Mouse (Mus musculus): Measurements from ENCODE around the gene Cyp4f16. TPM values are rescaled to one million over a fixed set of nuclear protein-coding genes. Genes with fewer than 3 reads are reported as not detected.
A peak's percentile ranks its signal among the peaks of the same experiment; 100 is the strongest.
"Not testable (repeated sequence)": the region's sequence is repeated elsewhere in the genome, so short reads cannot be mapped to it uniquely, and the experiment has no call there.

The Cyp4f16 gene
- 11.4 TPM in 2 replicates for polyA plus RNA-seq (2014; fragmentation: Nextera tagmentation; extraction: Ambion mirVana)

GRCm38 (mm10) chr17:32536051-32536866 is at the start of gene Cyp4f16:
Cyp4f16 (plus strand) TSS chr17:32536558.
- H3K4me1 ChIP-seq (replicated peaks; ENCODE audit: control insufficient read depth, insufficient read depth, low read length); H3K27ac ChIP-seq (ENCODE audit: low read depth, low read length); H3K9me3 ChIP-seq (ENCODE audit: control insufficient read depth, low read length); H3K36me3 ChIP-seq (ENCODE audit: control insufficient read depth, insufficient read depth, low read length); H3K27me3 ChIP-seq (ENCODE audit: control insufficient read depth, insufficient read depth, low read length): not testable (repeated sequence)
- DNase-seq (ENCODE audit: low spot score) = peak; percentile 74
- Histone ChIP-seq H3K9ac (ENCODE audit: low read depth, low read length) (peak within 1 kb of the TSS; percentile 24; the same call in 1 of the 2 replicates), H3K4me2 (replicated peaks; ENCODE audit: low read depth, low read length) (peak within 1 kb of the TSS; percentile 36), H3K4me3 (ENCODE audit: low read depth, low read length) (peak within 1 kb of the TSS; percentile 26)
- 18% methylated on average over 5 of the region's 5 CpGs for WGBS
- ATAC-seq (ENCODE audit: low FRiP score) = peak; percentile 76

GRCm38 (mm10) chr17:32492349-32492980 is 43.9 kb upstream of the Cyp4f16 start:
- H3K4me1 ChIP-seq (replicated peaks; ENCODE audit: control insufficient read depth, insufficient read depth, low read length) = no peaks in the 10 kb centered on the region
- H3K4me2 ChIP-seq (replicated peaks; ENCODE audit: low read depth, low read length) = peak overlapping the region; percentile 39
- peaks cover 7% of the 10 kb centered on the region for H3K27me3 ChIP-seq (ENCODE audit: control insufficient read depth, insufficient read depth, low read length)
- no peaks in the 10 kb centered on the region for H3K9me3 ChIP-seq (ENCODE audit: control insufficient read depth, low read length)
- H3K4me3 ChIP-seq (ENCODE audit: low read depth, low read length) = peak overlapping the region; percentile 24
- H3K9ac ChIP-seq (ENCODE audit: low read depth, low read length) = peak overlapping the region; percentile 15; the same call in 1 of the 2 replicates
- no peaks in the 10 kb centered on the region for H3K36me3 ChIP-seq (ENCODE audit: control insufficient read depth, insufficient read depth, low read length)
- ATAC-seq (ENCODE audit: low FRiP score) (peak; percentile 60; the same call in 1 of the 2 replicates), DNase-seq (ENCODE audit: low spot score) (peak; percentile 70)
- WGBS = 6% methylated on average over 30 of the region's 30 CpGs
- no peak overlapping the region for H3K27ac ChIP-seq (ENCODE audit: low read depth, low read length)

- ATAC-seq (ENCODE audit: low FRiP score) = peak; percentile 56; the same call in 1 of the 2 replicates
- H3K9me3 ChIP-seq (ENCODE audit: control insufficient read depth, low read length) = no peaks in the 10 kb centered on the region
These were observed 41.8 kb upstream of the Cyp4f16 start for GRCm38 (mm10) chr17:32494601-32495000.

GRCm38 (mm10) chr17:32500511-32500910 is 35.8 kb upstream of the Cyp4f16 start:
- not testable (repeated sequence) for H3K36me3 ChIP-seq (ENCODE audit: control insufficient read depth, insufficient read depth, low read length); ATAC-seq (ENCODE audit: low FRiP score); H3K9ac ChIP-seq (ENCODE audit: low read depth, low read length); H3K27ac ChIP-seq (ENCODE audit: low read depth, low read length); H3K4me2 ChIP-seq (replicated peaks; ENCODE audit: low read depth, low read length); H3K4me1 ChIP-seq (replicated peaks; ENCODE audit: control insufficient read depth, insufficient read depth, low read length); DNase-seq (ENCODE audit: low spot score); H3K27me3 ChIP-seq (ENCODE audit: control insufficient read depth, insufficient read depth, low read length); H3K4me3 ChIP-seq (ENCODE audit: low read depth, low read length); H3K9me3 ChIP-seq (ENCODE audit: control insufficient read depth, low read length)
- 86% methylated on average over 4 of the region's 4 CpGs for WGBS

More at GRCm38 (mm10) chr17:32494601-32495000, 41.8 kb upstream of the Cyp4f16 start:
- H3K4me2 ChIP-seq (replicated peaks; ENCODE audit: low read depth, low read length) = no peak overlapping the region
- no peaks in the 10 kb centered on the region for H3K4me1 ChIP-seq (replicated peaks; ENCODE audit: control insufficient read depth, insufficient read depth, low read length)
- 88% methylated on average over 1 of the region's 1 CpGs for WGBS
- H3K36me3 ChIP-seq (ENCODE audit: control insufficient read depth, insufficient read depth, low read length) = no peaks in the 10 kb centered on the region
- no peak overlapping the region for H3K9ac ChIP-seq (ENCODE audit: low read depth, low read length)
- peaks cover 7% of the 10 kb centered on the region for H3K27me3 ChIP-seq (ENCODE audit: control insufficient read depth, insufficient read depth, low read length)
- no peak overlapping the region for H3K4me3 ChIP-seq (ENCODE audit: low read depth, low read length)
- no peak overlapping the region for H3K27ac ChIP-seq (ENCODE audit: low read depth, low read length)
- DNase-seq (ENCODE audit: low spot score) = peak; percentile 76

- H3K9me3 ChIP-seq (ENCODE audit: control insufficient read depth, low read length) = no peaks in the 10 kb centered on the region
- H3K4me2 ChIP-seq (replicated peaks; ENCODE audit: low read depth, low read length) = no peak overlapping the region
- DNase-seq (ENCODE audit: low spot score) (no peak), ATAC-seq (ENCODE audit: low FRiP score) (no peak)
- no peaks in the 10 kb centered on the region for H3K27me3 ChIP-seq (ENCODE audit: control insufficient read depth, insufficient read depth, low read length)
- no peak overlapping the region for H3K9ac ChIP-seq (ENCODE audit: low read depth, low read length)
- H3K36me3 ChIP-seq (ENCODE audit: control insufficient read depth, insufficient read depth, low read length) = no peaks in the 10 kb centered on the region
- 77% methylated on average over 3 of the region's 3 CpGs for WGBS
- no peak overlapping the region for H3K27ac ChIP-seq (ENCODE audit: low read depth, low read length)
- H3K4me3 ChIP-seq (ENCODE audit: low read depth, low read length) = no peak overlapping the region
- no peaks in the 10 kb centered on the region; the same call in 1 of the 2 replicates for H3K4me1 ChIP-seq (replicated peaks; ENCODE audit: control insufficient read depth, insufficient read depth, low read length)
These were observed 35.3 kb upstream of the Cyp4f16 start for GRCm38 (mm10) chr17:32501051-32501450.

- WGBS = 80% methylated on average over 2 of the region's 2 CpGs
- Histone ChIP-seq H3K27me3 (ENCODE audit: control insufficient read depth, insufficient read depth, low read length) (no peaks in the 10 kb centered on the region), H3K27ac (ENCODE audit: low read depth, low read length) (no peak overlapping the region)
These were observed 33.2 kb upstream of the Cyp4f16 start for GRCm38 (mm10) chr17:32503111-32503510.

GRCm38 (mm10) chr17:32505851-32506728 is 30.3 kb upstream of the Cyp4f16 start, which contains the start of gene Cyp4f17:
Cyp4f17 (plus strand) TSS chr17:32506050.
- under 1% methylated on average over 30 of the region's 30 CpGs for WGBS
- H3K4me2 ChIP-seq (replicated peaks; ENCODE audit: low read depth, low read length) = peak within 1 kb of the TSS; percentile 85
- H3K9ac ChIP-seq (ENCODE audit: low read depth, low read length) = peak within 1 kb of the TSS; percentile 60
- H3K9me3 ChIP-seq (ENCODE audit: control insufficient read depth, low read length) = no peaks in the 10 kb centered on the region
- DNase-seq (ENCODE audit: low spot score) = peak; percentile 71
- no peaks in the 10 kb centered on the region for H3K36me3 ChIP-seq (ENCODE audit: control insufficient read depth, insufficient read depth, low read length)
- no peaks in the 10 kb centered on the region; the same call in 1 of the 2 replicates for H3K4me1 ChIP-seq (replicated peaks; ENCODE audit: control insufficient read depth, insufficient read depth, low read length)
- peak within 1 kb of the TSS; percentile 79 for H3K27ac ChIP-seq (ENCODE audit: low read depth, low read length)
- H3K27me3 ChIP-seq (ENCODE audit: control insufficient read depth, insufficient read depth, low read length) = no peaks in the 10 kb centered on the region
- peak; percentile 96 for ATAC-seq (ENCODE audit: low FRiP score)
- H3K4me3 ChIP-seq (ENCODE audit: low read depth, low read length) = peak within 1 kb of the TSS; percentile 48

More at GRCm38 (mm10) chr17:32503111-32503510, 33.2 kb upstream of the Cyp4f16 start:
- ATAC-seq (ENCODE audit: low FRiP score) (no peak), DNase-seq (ENCODE audit: low spot score) (no peak)
- Histone ChIP-seq H3K9me3 (ENCODE audit: control insufficient read depth, low read length) (no peaks in the 10 kb centered on the region), H3K4me3 (ENCODE audit: low read depth, low read length) (no peak overlapping the region), H3K36me3 (ENCODE audit: control insufficient read depth, insufficient read depth, low read length) (no peaks in the 10 kb centered on the region), H3K9ac (ENCODE audit: low read depth, low read length) (no peak overlapping the region), H3K4me1 (replicated peaks; ENCODE audit: control insufficient read depth, insufficient read depth, low read length) (no peaks in the 10 kb centered on the region; the same call in 1 of the 2 replicates), H3K4me2 (replicated peaks; ENCODE audit: low read depth, low read length) (no peak overlapping the region)

GRCm38 (mm10) chr17:32506729-32507245 is 29.6 kb upstream of the Cyp4f16 start:
- H3K4me3 ChIP-seq (ENCODE audit: low read depth, low read length) = peak overlapping the region; percentile 48
- H3K27me3 ChIP-seq (ENCODE audit: control insufficient read depth, insufficient read depth, low read length) = no peaks in the 10 kb centered on the region
- DNase-seq (ENCODE audit: low spot score) (no peak), ATAC-seq (ENCODE audit: low FRiP score) (no peak; the same call in 1 of the 2 replicates)
- 42% methylated on average over 9 of the region's 9 CpGs for WGBS
- no peaks in the 10 kb centered on the region for H3K9me3 ChIP-seq (ENCODE audit: control insufficient read depth, low read length)
- H3K9ac ChIP-seq (ENCODE audit: low read depth, low read length) = peak overlapping the region; percentile 48
- H3K27ac ChIP-seq (ENCODE audit: low read depth, low read length) = no peak overlapping the region
- H3K36me3 ChIP-seq (ENCODE audit: control insufficient read depth, insufficient read depth, low read length) = no peaks in the 10 kb centered on the region
- H3K4me2 ChIP-seq (replicated peaks; ENCODE audit: low read depth, low read length) = peak overlapping the region; percentile 85
- H3K4me1 ChIP-seq (replicated peaks; ENCODE audit: control insufficient read depth, insufficient read depth, low read length) = no peaks in the 10 kb centered on the region; the same call in 1 of the 2 replicates
